Mouse (Mus musculus): ENCODE results near the gene Sesn2. TPM values are rescaled to one million over a fixed set of nuclear protein-coding genes. Genes with fewer than 3 reads are reported as not detected.

The Sesn2 gene
- 0.58 TPM for polyA plus RNA-seq (2014; fragmentation: Illumina TruSeq; extraction: RNeasy Lipid Tissue Mini Kit (QIAGEN cat#74804); ENCODE audit: low read depth, low replicate concordance)

DNA sequence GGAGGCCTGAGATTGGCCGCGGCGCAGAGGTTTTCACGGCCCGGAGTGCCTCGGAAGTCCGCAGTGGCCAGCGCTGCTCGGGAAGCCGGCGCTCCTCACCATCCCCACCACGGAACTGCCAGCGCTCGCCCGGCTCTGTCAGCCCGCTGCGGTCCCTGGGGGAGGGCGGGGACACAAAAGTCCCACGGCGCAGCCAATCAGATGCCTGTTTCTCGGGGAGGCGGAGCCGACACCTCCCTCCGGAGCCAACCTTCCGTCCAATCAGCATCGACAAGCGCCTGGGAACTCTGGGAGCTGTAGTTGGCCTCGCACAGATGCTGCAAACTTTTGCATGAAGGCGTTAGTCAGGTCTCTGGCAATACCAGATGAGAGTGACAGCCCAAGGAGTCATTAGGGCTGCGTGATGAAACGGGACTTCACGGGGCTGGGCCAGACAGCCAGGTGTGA lies at the start of gene Sesn2:
TSS of gene Sesn2 (minus strand) at position 150 of the 447 bp plus-strand sequence.

DNA sequence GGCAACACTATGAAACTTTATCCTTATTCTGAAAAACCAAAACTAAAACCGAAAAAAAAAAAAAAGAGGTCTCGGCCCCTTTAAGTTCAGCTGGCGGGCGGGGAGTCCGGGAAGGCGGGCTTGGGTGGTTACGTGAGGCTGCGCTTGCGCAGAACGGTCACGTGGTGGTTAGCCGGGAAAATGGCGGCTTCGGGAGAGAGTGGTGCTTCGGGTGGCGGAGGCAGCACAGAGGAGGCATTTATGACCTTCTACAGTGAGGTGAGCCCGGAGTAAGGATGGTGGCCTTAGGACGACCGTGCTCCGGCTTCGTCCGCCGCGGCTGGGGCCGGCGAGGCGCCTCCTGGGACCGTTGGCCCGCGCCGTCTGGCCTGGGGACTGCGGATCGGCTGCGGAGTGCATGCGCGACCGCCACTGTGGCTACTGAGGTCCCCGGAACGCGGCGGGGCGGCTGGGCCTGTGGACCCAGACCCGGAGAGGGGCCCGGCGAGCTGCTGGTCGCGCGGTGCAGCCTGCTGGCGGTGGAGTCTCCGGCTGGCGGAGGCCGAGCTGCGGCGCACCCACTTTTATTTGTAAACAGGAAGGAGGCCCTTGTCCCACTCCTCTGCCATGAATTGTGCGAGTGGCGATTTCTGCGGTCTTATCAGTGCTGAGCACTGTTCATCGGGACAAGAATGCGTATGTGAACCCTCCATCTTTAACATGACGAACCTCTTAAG lies 25.3 kb upstream of the Sesn2 start, which contains the start of gene Dnajc8:
TSS of gene Dnajc8 (plus strand) at position 145 of the 716 bp plus-strand sequence.

DNA sequence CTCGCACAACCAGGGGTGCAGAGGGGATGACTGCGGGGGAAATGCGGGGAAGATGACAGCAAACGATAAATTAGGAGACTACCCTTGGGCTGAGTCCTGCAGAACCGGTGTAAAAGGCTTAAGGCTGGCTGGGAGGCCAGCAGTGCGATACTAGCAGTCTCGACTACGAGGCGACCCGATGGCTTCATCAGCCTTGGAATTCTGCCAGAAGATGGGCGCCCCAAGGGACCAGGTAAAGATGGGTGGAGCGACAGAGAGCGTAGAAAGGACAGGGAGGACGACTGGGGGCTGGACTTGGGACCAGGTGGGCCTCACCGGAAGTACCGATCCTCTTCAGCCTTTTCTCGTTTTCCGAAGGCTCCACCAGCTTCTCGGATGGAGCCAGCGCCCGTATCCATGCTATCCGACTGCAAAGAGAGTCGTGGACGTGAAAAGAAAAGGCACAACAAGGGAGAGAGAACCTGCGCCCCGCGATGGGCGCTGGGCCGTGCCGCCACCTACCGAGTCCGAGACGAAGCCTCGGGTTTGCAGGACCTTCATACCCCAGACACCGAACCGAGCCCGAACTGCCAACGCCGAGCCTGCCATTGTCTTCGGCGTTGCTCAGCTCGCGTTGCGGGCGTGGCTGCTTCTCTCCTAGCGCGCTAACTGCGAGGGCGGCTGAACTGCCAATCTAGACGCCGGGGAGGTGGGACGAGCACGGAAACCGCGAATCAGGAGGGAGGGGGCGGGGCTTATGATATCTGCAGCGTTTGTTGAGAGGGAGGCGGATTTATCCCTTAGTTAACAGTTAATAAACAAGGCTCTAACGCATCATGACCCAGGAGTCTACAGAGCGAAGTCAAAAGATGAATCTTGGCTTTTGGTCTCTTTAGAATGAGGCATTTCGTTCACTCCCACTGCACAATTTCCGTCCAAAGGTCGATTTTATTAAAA lies 22.9 kb upstream of the Sesn2 start, which contains the start of gene Atpif1:
TSS of gene Atpif1 (minus strand) at position 679 of the 936 bp plus-strand sequence.

DNA sequence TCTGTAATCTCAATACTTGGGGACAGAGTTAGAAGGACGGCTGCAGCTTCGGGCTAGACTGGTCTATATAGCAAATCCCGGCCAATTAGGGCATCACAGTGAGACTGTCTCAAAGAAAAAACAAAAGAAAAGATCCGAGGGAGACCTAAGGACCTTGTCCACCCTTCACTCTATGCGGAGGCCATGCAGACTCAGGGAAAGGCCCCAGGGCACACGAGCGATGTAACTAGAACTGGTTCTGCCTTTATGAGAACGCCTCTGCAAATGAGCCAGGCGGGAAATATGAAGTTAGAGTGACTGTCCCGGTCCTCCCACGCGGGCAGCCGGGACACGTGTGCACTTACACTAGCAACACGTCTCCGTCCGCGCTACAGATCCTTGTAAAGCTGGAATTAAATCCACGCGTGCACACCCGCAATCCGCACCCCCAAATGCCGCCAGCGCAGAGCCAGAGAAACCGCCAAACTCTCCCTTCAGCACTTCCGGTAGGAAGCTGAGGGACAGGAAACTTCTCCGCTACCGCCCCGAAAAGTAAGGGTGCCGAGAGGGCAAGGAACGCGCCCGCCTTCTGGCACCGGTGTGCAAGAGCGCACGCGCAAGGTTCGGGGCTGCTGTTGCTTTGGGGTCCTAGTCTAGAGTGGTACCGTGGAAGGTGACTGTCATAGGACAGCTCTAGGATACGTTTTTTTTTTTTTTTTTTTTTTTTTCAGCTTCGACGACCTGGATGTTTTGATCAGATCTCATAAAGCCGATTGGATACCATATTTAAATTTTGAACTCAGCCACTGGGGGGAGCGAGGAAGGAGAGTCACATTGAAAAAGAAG lies 46.7 kb downstream of the Sesn2 start, which contains the start of gene Med18:
TSS of gene Med18 (minus strand) at position 492 of the 825 bp plus-strand sequence.

Other genes with a start within 250 kb of the Sesn2 start
- gene Gmeb1, start 248.9 kb downstream of the Sesn2 start, polyA plus RNA-seq (2014; fragmentation: Illumina TruSeq; extraction: RNeasy Lipid Tissue Mini Kit (QIAGEN cat#74804); ENCODE audit: low read depth, low replicate concordance) = 2.3 TPM
- gene Taf12, start 236.1 kb downstream of the Sesn2 start, polyA plus RNA-seq (2014; fragmentation: Illumina TruSeq; extraction: RNeasy Lipid Tissue Mini Kit (QIAGEN cat#74804); ENCODE audit: low read depth, low replicate concordance) = 9.1 TPM
- gene Rab42, start 207.1 kb downstream of the Sesn2 start, polyA plus RNA-seq (2014; fragmentation: Illumina TruSeq; extraction: RNeasy Lipid Tissue Mini Kit (QIAGEN cat#74804); ENCODE audit: low read depth, low replicate concordance) = not detected
- 9.3 TPM for gene Trnau1ap, start 181.0 kb downstream of the Sesn2 start, polyA plus RNA-seq (2014; fragmentation: Illumina TruSeq; extraction: RNeasy Lipid Tissue Mini Kit (QIAGEN cat#74804); ENCODE audit: low read depth, low replicate concordance)
- gene Rcc1, start 156.9 kb downstream of the Sesn2 start, polyA plus RNA-seq (2014; fragmentation: Illumina TruSeq; extraction: RNeasy Lipid Tissue Mini Kit (QIAGEN cat#74804); ENCODE audit: low read depth, low replicate concordance) = 1.3 TPM
- 13.0 TPM for gene Phactr4, start 88.0 kb downstream of the Sesn2 start, polyA plus RNA-seq (2014; fragmentation: Illumina TruSeq; extraction: RNeasy Lipid Tissue Mini Kit (QIAGEN cat#74804); ENCODE audit: low read depth, low replicate concordance)
- gene Med18, start 46.6 kb downstream of the Sesn2 start, polyA plus RNA-seq (2014; fragmentation: Illumina TruSeq; extraction: RNeasy Lipid Tissue Mini Kit (QIAGEN cat#74804); ENCODE audit: low read depth, low replicate concordance) = 0.85 TPM
- gene Atpif1, start 23.2 kb upstream of the Sesn2 start, polyA plus RNA-seq (2014; fragmentation: Illumina TruSeq; extraction: RNeasy Lipid Tissue Mini Kit (QIAGEN cat#74804); ENCODE audit: low read depth, low replicate concordance) = 61.3 TPM
- 68.5 TPM for gene Dnajc8, start 25.0 kb upstream of the Sesn2 start, polyA plus RNA-seq (2014; fragmentation: Illumina TruSeq; extraction: RNeasy Lipid Tissue Mini Kit (QIAGEN cat#74804); ENCODE audit: low read depth, low replicate concordance)
- 0.19 TPM for gene Ptafr, start 53.6 kb upstream of the Sesn2 start, polyA plus RNA-seq (2014; fragmentation: Illumina TruSeq; extraction: RNeasy Lipid Tissue Mini Kit (QIAGEN cat#74804); ENCODE audit: low read depth, low replicate concordance)
- gene Eya3, start 128.5 kb upstream of the Sesn2 start, polyA plus RNA-seq (2014; fragmentation: Illumina TruSeq; extraction: RNeasy Lipid Tissue Mini Kit (QIAGEN cat#74804); ENCODE audit: low read depth, low replicate concordance) = 9.5 TPM
- gene Xkr8, start 222.0 kb upstream of the Sesn2 start, polyA plus RNA-seq (2014; fragmentation: Illumina TruSeq; extraction: RNeasy Lipid Tissue Mini Kit (QIAGEN cat#74804); ENCODE audit: low read depth, low replicate concordance) = 2.4 TPM
- not detected for gene Smpdl3b, start 246.8 kb upstream of the Sesn2 start, polyA plus RNA-seq (2014; fragmentation: Illumina TruSeq; extraction: RNeasy Lipid Tissue Mini Kit (QIAGEN cat#74804); ENCODE audit: low read depth, low replicate concordance)